Mouse (Mus musculus): Measurements from ENCODE around the gene Kirrel. TPM values are rescaled to one million over a fixed set of nuclear protein-coding genes. Genes with fewer than 3 reads are reported as not detected.
"Not testable (repeated sequence)": the region's sequence is repeated elsewhere in the genome, so short reads cannot be mapped to it uniquely, and the experiment has no call there.

Gene Kirrel
- polyA plus RNA-seq, 1 experiment from 2014 or later: 3.5 TPM

- TF ChIP-seq EP300 (IDR thresholded peaks at IDR 0.05) (no peak), CTCF (IDR thresholded peaks at IDR 0.05) (no peak)
- ATAC-seq (peak; percentile 1; the same call in 1 of the 2 replicates), DNase-seq (ENCODE audit: low spot score) (no peak)
- no peaks in the 10 kb centered on the region for H3K27me3 ChIP-seq (replicated peaks; ENCODE audit: insufficient read depth, low read length)
- 72% methylated on average over 8 of the region's 8 CpGs for WGBS
- no peaks in the 10 kb centered on the region for H3K9me3 ChIP-seq (ENCODE audit: low read length)
- H3K9ac ChIP-seq (replicated peaks; ENCODE audit: low read depth): no peak overlapping the region
- no peak overlapping the region for H3K4me3 ChIP-seq (ENCODE audit: low read depth, low read length)
- no peak overlapping the region for H3K4me2 ChIP-seq (replicated peaks; ENCODE audit: low read depth, low read length)
- H3K27ac ChIP-seq (ENCODE audit: low read length): no peak overlapping the region
- no peaks in the 10 kb centered on the region for H3K36me3 ChIP-seq (ENCODE audit: insufficient read depth, low read length)
- no peaks in the 10 kb centered on the region; the same call in 1 of the 2 replicates for H3K4me1 ChIP-seq (ENCODE audit: insufficient read depth, low read depth, low read length)
Measured at GRCm38 (mm10) chr3:87115271-87115670, 59.3 kb downstream of the Kirrel start.

GRCm38 (mm10) chr3:87114801-87115200 is 59.7 kb downstream of the Kirrel start:
- no peaks in the 10 kb centered on the region for H3K9me3 ChIP-seq (ENCODE audit: low read length)
- no peak overlapping the region for H3K27ac ChIP-seq (ENCODE audit: low read length)
- ATAC-seq (peak; percentile 72), DNase-seq (ENCODE audit: low spot score) (peak; percentile 67)
- no peaks in the 10 kb centered on the region for H3K27me3 ChIP-seq (replicated peaks; ENCODE audit: insufficient read depth, low read length)
- no peaks in the 10 kb centered on the region; the same call in 1 of the 2 replicates for H3K4me1 ChIP-seq (ENCODE audit: insufficient read depth, low read depth, low read length)
- H3K9ac ChIP-seq (replicated peaks; ENCODE audit: low read depth): no peak overlapping the region
- H3K36me3 ChIP-seq (ENCODE audit: insufficient read depth, low read length): no peaks in the 10 kb centered on the region
- TF ChIP-seq CTCF (IDR thresholded peaks at IDR 0.05) (no peak), EP300 (IDR thresholded peaks at IDR 0.05) (no peak)
- no peak overlapping the region for H3K4me2 ChIP-seq (replicated peaks; ENCODE audit: low read depth, low read length)
- H3K4me3 ChIP-seq (ENCODE audit: low read depth, low read length): no peak overlapping the region
- 40% methylated on average over 9 of the region's 9 CpGs for WGBS

- H3K36me3 ChIP-seq (ENCODE audit: insufficient read depth, low read length); H3K4me2 ChIP-seq (replicated peaks; ENCODE audit: low read depth, low read length); H3K9me3 ChIP-seq (ENCODE audit: low read length); H3K27ac ChIP-seq (ENCODE audit: low read length); H3K4me3 ChIP-seq (ENCODE audit: low read depth, low read length); H3K4me1 ChIP-seq (ENCODE audit: insufficient read depth, low read depth, low read length); H3K27me3 ChIP-seq (replicated peaks; ENCODE audit: insufficient read depth, low read length); DNase-seq (ENCODE audit: low spot score); ATAC-seq; H3K9ac ChIP-seq (replicated peaks; ENCODE audit: low read depth): not testable (repeated sequence)
- 82% methylated on average over 1 of the region's 1 CpGs for WGBS
Measured at GRCm38 (mm10) chr3:87113881-87114280, 60.7 kb downstream of the Kirrel start.

GRCm38 (mm10) chr3:87112264-87112663 is 62.3 kb downstream of the Kirrel start:
- no peaks in the 10 kb centered on the region for H3K36me3 ChIP-seq (ENCODE audit: insufficient read depth, low read length)
- H3K27ac ChIP-seq (ENCODE audit: low read length): no peak overlapping the region
- H3K9ac ChIP-seq (replicated peaks; ENCODE audit: low read depth): no peak overlapping the region
- H3K9me3 ChIP-seq (ENCODE audit: low read length): no peaks in the 10 kb centered on the region
- H3K4me2 ChIP-seq (replicated peaks; ENCODE audit: low read depth, low read length): no peak overlapping the region
- TF ChIP-seq EP300 (IDR thresholded peaks at IDR 0.05): no peak
- TF ChIP-seq CTCF (IDR thresholded peaks at IDR 0.05): no peak
- no peak for ATAC-seq
- no peak for DNase-seq (ENCODE audit: low spot score)
- H3K27me3 ChIP-seq (replicated peaks; ENCODE audit: insufficient read depth, low read length): no peaks in the 10 kb centered on the region
- H3K4me3 ChIP-seq (ENCODE audit: low read depth, low read length): no peak overlapping the region
- no peaks in the 10 kb centered on the region; the same call in 1 of the 2 replicates for H3K4me1 ChIP-seq (ENCODE audit: insufficient read depth, low read depth, low read length)
- 56% methylated on average over 3 of the region's 3 CpGs for WGBS

GRCm38 (mm10) chr3:87104856-87105255 is 69.7 kb downstream of the Kirrel start:
- H3K27ac ChIP-seq (ENCODE audit: low read length): no peak overlapping the region
- DNase-seq (ENCODE audit: low spot score) (no peak), ATAC-seq (no peak)
- H3K36me3 ChIP-seq (ENCODE audit: insufficient read depth, low read length): no peaks in the 10 kb centered on the region
- H3K4me3 ChIP-seq (ENCODE audit: low read depth, low read length): no peak overlapping the region
- H3K4me2 ChIP-seq (replicated peaks; ENCODE audit: low read depth, low read length): no peak overlapping the region
- H3K4me1 ChIP-seq (ENCODE audit: insufficient read depth, low read depth, low read length): no peaks in the 10 kb centered on the region
- no peaks in the 10 kb centered on the region for H3K27me3 ChIP-seq (replicated peaks; ENCODE audit: insufficient read depth, low read length)
- TF ChIP-seq EP300 (IDR thresholded peaks at IDR 0.05) (no peak), CTCF (IDR thresholded peaks at IDR 0.05) (no peak)
- 59% methylated on average over 2 of the region's 2 CpGs for WGBS
- H3K9me3 ChIP-seq (ENCODE audit: low read length): no peaks in the 10 kb centered on the region
- no peak overlapping the region for H3K9ac ChIP-seq (replicated peaks; ENCODE audit: low read depth)

GRCm38 (mm10) chr3:87102346-87102745 is 72.2 kb downstream of the Kirrel start:
- no peak overlapping the region for H3K27ac ChIP-seq (ENCODE audit: low read length)
- H3K9me3 ChIP-seq (ENCODE audit: low read length): no peaks in the 10 kb centered on the region
- no peak overlapping the region for H3K4me3 ChIP-seq (ENCODE audit: low read depth, low read length)
- no peaks in the 10 kb centered on the region for H3K36me3 ChIP-seq (ENCODE audit: insufficient read depth, low read length)
- H3K27me3 ChIP-seq (replicated peaks; ENCODE audit: insufficient read depth, low read length): no peaks in the 10 kb centered on the region
- no peak for TF ChIP-seq CTCF (IDR thresholded peaks at IDR 0.05)
- no peak for TF ChIP-seq EP300 (IDR thresholded peaks at IDR 0.05)
- no peak for ATAC-seq
- 30% methylated on average over 7 of the region's 7 CpGs for WGBS
- no peak for DNase-seq (ENCODE audit: low spot score)
- no peaks in the 10 kb centered on the region for H3K4me1 ChIP-seq (ENCODE audit: insufficient read depth, low read depth, low read length)
- no peak overlapping the region for H3K9ac ChIP-seq (replicated peaks; ENCODE audit: low read depth)
- H3K4me2 ChIP-seq (replicated peaks; ENCODE audit: low read depth, low read length): no peak overlapping the region

GRCm38 (mm10) chr3:87100911-87101310 is 73.6 kb downstream of the Kirrel start:
- no peak overlapping the region for H3K4me3 ChIP-seq (ENCODE audit: low read depth, low read length)
- no peak overlapping the region for H3K27ac ChIP-seq (ENCODE audit: low read length)
- no peak overlapping the region for H3K4me2 ChIP-seq (replicated peaks; ENCODE audit: low read depth, low read length)
- DNase-seq (ENCODE audit: low spot score) (no peak), ATAC-seq (no peak)
- H3K9ac ChIP-seq (replicated peaks; ENCODE audit: low read depth): no peak overlapping the region
- no peaks in the 10 kb centered on the region for H3K27me3 ChIP-seq (replicated peaks; ENCODE audit: insufficient read depth, low read length)
- TF ChIP-seq CTCF (IDR thresholded peaks at IDR 0.05): no peak
- TF ChIP-seq EP300 (IDR thresholded peaks at IDR 0.05): no peak
- WGBS: 76% methylated on average over 4 of the region's 4 CpGs
- no peaks in the 10 kb centered on the region for H3K4me1 ChIP-seq (ENCODE audit: insufficient read depth, low read depth, low read length)
- H3K9me3 ChIP-seq (ENCODE audit: low read length): no peaks in the 10 kb centered on the region
- H3K36me3 ChIP-seq (ENCODE audit: insufficient read depth, low read length): no peaks in the 10 kb centered on the region

Data from lung, postnatal 0 days (tissue).